Mouse (Mus musculus): ENCODE measurements around the gene Itgbl1. TPM values are rescaled to one million over a fixed set of nuclear protein-coding genes. Genes with fewer than 3 reads are reported as not detected.
A peak's percentile ranks its signal among the peaks of the same experiment; 100 is the strongest.
"Not testable (repeated sequence)": the region's sequence is repeated elsewhere in the genome, so short reads cannot be mapped to it uniquely, and the experiment has no call there.

The Itgbl1 gene
- total RNA-seq (2021), result 1 to 10 TPM; 2.8 to 6.1 TPM
- long read RNA-seq, experiment 1, full-length matches to known transcripts, result 3 of 7 reads
- long read RNA-seq, experiment 1, partial matches to known transcripts, result 1 of 7 reads
- long read RNA-seq, experiment 1, other reads (novel, unspliced or antisense), result 3 of 7 reads
- long read RNA-seq, experiment 2, full-length matches to known transcripts, result 7 of 8 reads
- long read RNA-seq, experiment 2, partial matches to known transcripts, result 1 of 8 reads
- long read RNA-seq, experiment 2, other reads (novel, unspliced or antisense), result 0 of 8 reads

GRCm38 (mm10) chr14:123659921-123660385 is at the start of gene Itgbl1:
Gene Itgbl1 (plus strand): TSS chr14:123659971.
- peak; percentile 11 for DNase-seq (ENCODE audit: low spot score)

- no peak for DNase-seq (ENCODE audit: low spot score)
These were observed 36.8 kb upstream of the Itgbl1 start for GRCm38 (mm10) chr14:123622969-123623368.

- DNase-seq (ENCODE audit: low spot score), result no peak
These were observed 33.1 kb upstream of the Itgbl1 start, which contains the start of gene Nalcn for GRCm38 (mm10) chr14:123626501-123627179. Gene Nalcn (minus strand): TSS chr14:123627144.

- no peak for DNase-seq (ENCODE audit: low spot score)
These were observed 32.6 kb upstream of the Itgbl1 start for GRCm38 (mm10) chr14:123627180-123627562.

- DNase-seq (ENCODE audit: low spot score), result peak; percentile 14
These were observed 1.3 kb downstream of the Itgbl1 start for GRCm38 (mm10) chr14:123661091-123661491.

GRCm38 (mm10) chr14:123662386-123662785 is 2.6 kb downstream of the Itgbl1 start:
- DNase-seq (ENCODE audit: low spot score), result no peak

- no peak for DNase-seq (ENCODE audit: low spot score)
These were observed 3.4 kb downstream of the Itgbl1 start for GRCm38 (mm10) chr14:123663206-123663605.

GRCm38 (mm10) chr14:123664451-123664850 is 4.7 kb downstream of the Itgbl1 start:
- DNase-seq (ENCODE audit: low spot score), result no peak

GRCm38 (mm10) chr14:123671076-123671475 is 11.3 kb downstream of the Itgbl1 start:
- not testable (repeated sequence) for DNase-seq (ENCODE audit: low spot score)

- no peak for DNase-seq (ENCODE audit: low spot score)
These were observed 18.3 kb downstream of the Itgbl1 start for GRCm38 (mm10) chr14:123678091-123678490.

GRCm38 (mm10) chr14:123714751-123715150 is 55.0 kb downstream of the Itgbl1 start:
- DNase-seq (ENCODE audit: low spot score), result no peak

- DNase-seq (ENCODE audit: low spot score), result no peak
These were observed 82.3 kb downstream of the Itgbl1 start for GRCm38 (mm10) chr14:123742055-123742454.

GRCm38 (mm10) chr14:123751017-123751416 is 91.2 kb downstream of the Itgbl1 start:
- no peak for DNase-seq (ENCODE audit: low spot score)

- no peak for DNase-seq (ENCODE audit: low spot score)
These were observed 99.8 kb downstream of the Itgbl1 start for GRCm38 (mm10) chr14:123759534-123759933.

- no peak for DNase-seq (ENCODE audit: low spot score)
These were observed 100.3 kb downstream of the Itgbl1 start for GRCm38 (mm10) chr14:123760079-123760478.

GRCm38 (mm10) chr14:123801744-123802143 is 142.0 kb downstream of the Itgbl1 start:
- no peak for DNase-seq (ENCODE audit: low spot score)

GRCm38 (mm10) chr14:123837662-123838061 is 177.9 kb downstream of the Itgbl1 start:
- DNase-seq (ENCODE audit: low spot score), result no peak

- DNase-seq (ENCODE audit: low spot score), result no peak
These were observed 184.1 kb downstream of the Itgbl1 start for GRCm38 (mm10) chr14:123843675-123844425.

GRCm38 (mm10) chr14:123864531-123864930 is 204.8 kb downstream of the Itgbl1 start:
- no peak for DNase-seq (ENCODE audit: low spot score)

GRCm38 (mm10) chr14:123865779-123866726 is 206.3 kb downstream of the Itgbl1 start:
- DNase-seq (ENCODE audit: low spot score), result no peak

GRCm38 (mm10) chr14:123927903-123928302 is 268.1 kb downstream of the Itgbl1 start:
- no peak for DNase-seq (ENCODE audit: low spot score)

Measured in gastrocnemius, adult 18-20 months (tissue).